Mouse (Mus musculus) cerebellum, postnatal 10 days (tissue): ENCODE results near the gene C130073F10Rik.
A peak's percentile ranks its signal among the peaks of the same experiment; 100 is the strongest.
"Not testable (repeated sequence)": the region's sequence is repeated elsewhere in the genome, so short reads cannot be mapped to it uniquely, and the experiment has no call there.

Experiments used
- DNase-seq, 2 experiments: peaks; one replicate each; pipeline ENCODE4 v3.0.0; 2021; ENCODE audit warnings: mixed read lengths in 2 of 2

The C130073F10Rik gene

GRCm38 (mm10) chr4:101893656-101894420 lies at the start of gene C130073F10Rik:
C130073F10Rik (minus strand) TSS chr4:101893789.
- no peak for DNase-seq

- DNase-seq, result not testable (repeated sequence)
Measured at GRCm38 (mm10) chr4:101940107-101940506, 46.5 kb upstream of the C130073F10Rik start, which contains the start of gene Gm12794. Gm12794 (plus strand) TSS chr4:101940407.

DNA sequence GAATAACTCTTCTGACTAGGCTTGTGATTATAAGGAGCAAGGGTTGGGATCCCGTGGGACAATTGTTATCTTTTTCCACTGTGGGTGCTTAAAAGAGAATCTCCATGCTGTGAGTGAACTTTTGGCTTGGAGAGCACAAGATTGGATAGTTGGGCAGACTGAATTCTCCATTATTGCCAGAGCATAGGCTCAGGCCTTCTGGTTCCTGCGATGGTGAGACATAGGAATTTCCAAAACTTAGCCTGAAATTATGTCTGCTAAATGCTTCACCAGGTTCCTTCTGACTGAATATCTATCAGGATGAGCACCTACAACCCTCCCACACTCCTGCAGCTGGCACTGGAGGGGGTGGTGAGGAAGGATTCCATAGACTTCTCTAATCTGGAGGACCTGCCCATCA lies 15.2 kb upstream of the C130073F10Rik start, which contains the start of gene Gm12800:
Gm12800 (plus strand) TSS at position 301 of the 400 bp plus-strand sequence.
- DNase-seq, result not testable (repeated sequence)

GRCm38 (mm10) chr4:101889377-101889776 lies 4.2 kb downstream of the C130073F10Rik start:
- DNase-seq, result no peak

DNA sequence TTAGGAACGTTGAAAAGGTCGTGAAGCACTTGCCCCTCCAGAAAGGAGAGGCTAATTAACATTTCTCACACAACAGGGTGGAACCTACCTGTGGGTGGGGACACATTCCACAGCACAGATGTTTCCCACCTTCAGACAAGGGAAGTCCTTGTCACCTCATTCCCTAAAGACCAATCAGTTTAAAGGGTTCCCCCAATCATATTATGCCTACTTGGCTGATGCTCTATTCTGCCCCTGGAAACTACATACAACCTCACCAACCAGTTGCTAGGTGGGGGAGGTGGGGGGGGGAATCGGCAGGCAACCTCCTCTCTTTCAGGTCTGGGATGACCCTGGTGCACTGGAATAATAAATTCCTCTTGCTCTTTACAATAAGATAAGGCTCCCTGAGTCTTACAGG lies 9.9 kb downstream of the C130073F10Rik start:
- no peak for DNase-seq

DNA sequence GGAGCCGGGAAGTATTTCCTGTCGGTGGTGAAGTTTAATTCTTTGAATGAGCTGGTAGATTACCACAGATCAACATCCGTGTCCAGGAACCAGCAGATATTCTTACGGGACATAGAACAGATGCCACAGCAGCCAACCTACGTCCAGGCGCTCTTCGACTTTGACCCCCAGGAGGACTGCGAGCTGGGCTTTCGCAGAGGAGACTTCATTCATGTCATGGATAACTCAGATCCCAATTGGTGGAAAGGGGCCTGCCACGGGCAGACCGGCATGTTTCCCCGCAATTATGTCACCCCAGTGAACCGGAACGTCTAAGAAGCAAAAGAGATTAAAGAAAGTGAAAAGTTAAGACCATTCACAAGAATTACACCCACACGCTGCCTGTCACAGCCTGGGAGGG lies 17.9 kb downstream of the C130073F10Rik start:
- not testable (repeated sequence) for DNase-seq

- not testable (repeated sequence) for DNase-seq
Measured at GRCm38 (mm10) chr4:101872031-101872430, 21.6 kb downstream of the C130073F10Rik start.

- peak in 1 of 2 experiments; percentile 8 for DNase-seq
Measured at GRCm38 (mm10) chr4:101862289-101862688, 31.3 kb downstream of the C130073F10Rik start.

- DNase-seq, result peak in 1 of 2 experiments; percentile 42
Measured at GRCm38 (mm10) chr4:101860873-101861272, 32.7 kb downstream of the C130073F10Rik start.

DNA sequence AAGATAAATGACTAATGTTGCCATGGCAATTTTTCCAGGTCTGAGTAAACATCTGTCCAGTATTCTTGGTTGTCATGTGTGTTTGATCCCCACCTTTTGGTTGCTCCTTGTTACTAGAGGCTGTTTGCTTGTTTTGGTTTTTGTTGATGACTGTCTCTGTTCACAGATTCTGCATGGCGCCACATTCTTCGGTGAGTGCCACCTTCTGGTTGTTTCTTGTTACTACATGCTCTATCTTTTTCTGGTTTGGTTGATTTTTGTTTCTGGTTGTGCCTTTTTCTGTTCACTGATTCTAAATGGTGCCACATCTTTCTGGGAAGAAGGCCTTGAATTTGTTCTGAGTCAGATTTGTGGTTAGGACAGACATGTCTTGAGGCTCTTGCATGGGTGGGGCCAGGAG lies 42.7 kb downstream of the C130073F10Rik start:
- no peak for DNase-seq

GRCm38 (mm10) chr4:101843923-101844322 lies 49.7 kb downstream of the C130073F10Rik start, which contains the start of gene B020004J07Rik:
B020004J07Rik (minus strand) TSS chr4:101844023.
- not testable (repeated sequence) for DNase-seq
